Mouse (Mus musculus) bone marrow macrophage, adult 2 months (primary cell): ENCODE results near the gene Ctrc.

Source experiments
- CTCF ChIP-seq: IDR thresholded peaks from 2 replicates; pipeline ENCODE4 v1.5.1; 2012; ENCODE audit warnings: low read depth, mild to moderate bottlenecking, low read length, moderate library complexity
- POLR2A ChIP-seq: IDR thresholded peaks from 2 replicates; pipeline ENCODE4 v1.6.1; 2012; ENCODE audit warnings: mild to moderate bottlenecking, low read depth, low read length, borderline replicate concordance

DNA sequence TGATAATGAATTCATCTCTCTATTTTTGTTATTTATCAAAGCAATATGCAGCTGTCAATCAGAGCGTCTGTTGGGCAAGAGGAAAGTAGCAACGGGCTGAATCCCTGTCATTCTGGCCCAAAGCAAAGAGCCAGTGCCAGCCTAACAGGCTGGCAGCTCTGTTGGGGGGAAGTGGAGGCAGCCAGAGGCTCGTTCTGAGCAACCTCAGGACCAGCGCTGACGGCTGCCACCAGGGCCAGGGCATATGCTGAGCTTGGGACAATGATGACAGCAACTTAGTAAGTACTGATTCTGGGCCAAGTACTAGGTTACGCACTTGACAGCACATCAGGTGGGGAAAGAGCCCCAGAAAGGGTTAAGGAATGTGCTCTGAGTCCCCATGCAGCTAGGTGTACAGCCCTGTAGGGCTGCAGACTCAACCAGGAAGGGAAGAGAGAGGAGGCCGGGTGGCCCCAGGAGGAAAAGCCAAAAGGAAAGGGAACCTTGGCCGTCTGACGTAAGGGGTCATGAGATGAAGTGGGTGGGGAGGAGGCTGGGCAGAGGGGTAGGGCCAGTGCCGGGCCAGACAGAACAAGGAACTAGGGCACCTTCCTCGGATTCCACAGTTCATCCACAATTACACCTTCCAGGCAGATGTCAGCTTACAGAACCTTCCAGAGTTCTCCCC, 24.6 kb upstream of the Ctrc start:
- TF ChIP-seq POLR2A (no peak), CTCF (no peak)
